Mouse (Mus musculus): ENCODE results near the gene Spink4.
A peak's percentile ranks its signal among the peaks of the same experiment; 100 is the strongest.
"Not testable (repeated sequence)": the region's sequence is repeated elsewhere in the genome, so short reads cannot be mapped to it uniquely, and the experiment has no call there.

Spink4 gene

GRCm38 (mm10) chr4:40908261-40908969 is 11.4 kb upstream of the Spink4 start:
- DNase-seq, result no peak

- no peak for DNase-seq
Observed at GRCm38 (mm10) chr4:40914287-40914867, 5.5 kb upstream of the Spink4 start.

GRCm38 (mm10) chr4:40915947-40916346 is 3.9 kb upstream of the Spink4 start:
- DNase-seq, result no peak

- DNase-seq, result no peak
Observed at GRCm38 (mm10) chr4:40916592-40917155, 3.2 kb upstream of the Spink4 start.

- no peak for DNase-seq
Observed at GRCm38 (mm10) chr4:40920576-40920975, 724 bp downstream of the Spink4 start.

- DNase-seq, result no peak
Observed at GRCm38 (mm10) chr4:40921288-40921687, 1.4 kb downstream of the Spink4 start.

- no peak for DNase-seq
Observed at GRCm38 (mm10) chr4:40923087-40923651, 3.3 kb downstream of the Spink4 start.

GRCm38 (mm10) chr4:40925568-40925967 is 5.7 kb downstream of the Spink4 start:
- DNase-seq, result no peak

GRCm38 (mm10) chr4:40929046-40929445 is 9.2 kb downstream of the Spink4 start:
- no peak for DNase-seq

GRCm38 (mm10) chr4:40933694-40934093 is 13.8 kb downstream of the Spink4 start:
- DNase-seq, result no peak

GRCm38 (mm10) chr4:40934369-40934768 is 14.5 kb downstream of the Spink4 start:
- DNase-seq, result not testable (repeated sequence)

GRCm38 (mm10) chr4:40936175-40936839 is 16.5 kb downstream of the Spink4 start:
- peak; percentile 28 for DNase-seq

GRCm38 (mm10) chr4:40938793-40939192 is 18.9 kb downstream of the Spink4 start:
- no peak for DNase-seq

GRCm38 (mm10) chr4:40943651-40944050 is 23.8 kb downstream of the Spink4 start:
- DNase-seq, result no peak

GRCm38 (mm10) chr4:40946516-40947121 is 26.8 kb downstream of the Spink4 start:
- no peak for DNase-seq

- DNase-seq, result no peak
Observed at GRCm38 (mm10) chr4:40947565-40948159, 27.8 kb downstream of the Spink4 start.

GRCm38 (mm10) chr4:40948160-40948708 is 28.4 kb downstream of the Spink4 start, which contains the start of the genes Bag1 and Chmp5:
Gene Bag1 (minus strand): TSS chr4:40948294.
Gene Chmp5 (plus strand): TSS chr4:40948407.
- peak; percentile 99 for DNase-seq

- DNase-seq, result no peak
Observed at GRCm38 (mm10) chr4:40953521-40953920, 33.7 kb downstream of the Spink4 start.

- DNase-seq, result no peak
Observed at GRCm38 (mm10) chr4:40955942-40956341, 36.1 kb downstream of the Spink4 start.

- no peak for DNase-seq
Observed at GRCm38 (mm10) chr4:40963536-40963935, 43.7 kb downstream of the Spink4 start.

GRCm38 (mm10) chr4:40969161-40969560 is 49.3 kb downstream of the Spink4 start:
- DNase-seq, result no peak
